Mouse (Mus musculus) MEL-GATA-1-ER (cell line): ENCODE data around the gene Tfdp2.

Experiments used
- DNase-seq: peaks from one replicate; pipeline ENCODE4 v3.0.0-alpha.2; 2012; ENCODE audit warnings: low read depth; ENCODE audit errors: extremely low read depth

The Tfdp2 gene

GRCm38 (mm10) chr9:96369654-96370384, 173.7 kb downstream of the Tfdp2 start:
- no peak for DNase-seq

GRCm38 (mm10) chr9:96371075-96371474, 175.0 kb downstream of the Tfdp2 start:
- no peak for DNase-seq
